Mouse (Mus musculus) hindbrain, embryonic 11.5 days (tissue): ENCODE data around the gene 1810049J17Rik. TPM values are rescaled to one million over a fixed set of nuclear protein-coding genes. Genes with fewer than 3 reads are reported as not detected.

Source experiments
- ATAC-seq: fragments of 200-750 bp; cut with Nextera tagmentation; 2 replicates; pipeline ENCODE4 v1.8.0; 2017; ENCODE audit warnings: mild to moderate bottlenecking, moderate TSS enrichment, moderate library complexity; ENCODE audit not compliant: low FRiP score
- DNase-seq: peaks from one replicate; pipeline ENCODE4 v3.0.0-alpha.2; 2015; ENCODE audit warnings: low spot score
- H3K27ac ChIP-seq: fragments of 300-500 bp; sonication (generic); 2 replicates; pipeline ENCODE4 v1.5.1; 2014; ENCODE audit warnings: mild to moderate bottlenecking, low read depth, low read length
- H3K27me3 ChIP-seq: fragments of 300-500 bp; sonication (generic); 2 replicates; pipeline ENCODE4 v1.6.1; 2014; ENCODE audit warnings: mild to moderate bottlenecking, low read length, moderate library complexity, mixed read lengths; ENCODE audit not compliant: control insufficient read depth, insufficient read depth
- H3K36me3 ChIP-seq: fragments of 300-500 bp; sonication (generic); 2 replicates; pipeline ENCODE4 v1.6.1; 2014; ENCODE audit warnings: mild to moderate bottlenecking, low read length, moderate library complexity, mixed read lengths; ENCODE audit not compliant: control insufficient read depth, insufficient read depth
- H3K4me1 ChIP-seq: fragments of 300-500 bp; sonication (generic); replicated peaks from 2 replicates; pipeline ENCODE4 v1.6.1; 2014; ENCODE audit warnings: low read length, mixed read lengths; ENCODE audit not compliant: control insufficient read depth, insufficient read depth
- H3K4me2 ChIP-seq: fragments of 300-500 bp; sonication (generic); replicated peaks from 2 replicates; pipeline ENCODE4 v1.6.1; 2014; ENCODE audit warnings: mild to moderate bottlenecking, low read depth, low read length
- H3K4me3 ChIP-seq: fragments of 300-500 bp; sonication (generic); 2 replicates; pipeline ENCODE4 v1.5.1; 2014; ENCODE audit warnings: low read depth, low read length
- H3K9ac ChIP-seq: fragments of 300-500 bp; sonication (generic); 2 replicates; pipeline ENCODE4 v1.6.1; 2014; ENCODE audit warnings: low read depth, low read length
- H3K9me3 ChIP-seq: fragments of 300-500 bp; sonication (generic); 2 replicates; pipeline ENCODE4 v1.6.1; 2016; ENCODE audit warnings: low read length; ENCODE audit not compliant: control insufficient read depth
- WGBS: fragments of 180-500 bp; shearing (Covaris S2); extraction: QIAGEN DNeasy Blood & Tissue Kit; methylation state at CpG from one replicate; pipeline ENCODE4 v1.1.7; 2014; 5-methylcytosine and 5-hydroxymethylcytosine counted together
- polyA plus RNA-seq: library from polyadenylated mRNA; unstranded; fragments of >200 nt; fragmentation: Nextera tagmentation; extraction: Ambion mirVana; gene quantifications from 2 replicates; pipeline ENCODE4 v1.2.1, GENCODE M21; 2014

Gene 1810049J17Rik
- polyA plus RNA-seq, 1 experiment from 2014 or later, result not detected

DNA sequence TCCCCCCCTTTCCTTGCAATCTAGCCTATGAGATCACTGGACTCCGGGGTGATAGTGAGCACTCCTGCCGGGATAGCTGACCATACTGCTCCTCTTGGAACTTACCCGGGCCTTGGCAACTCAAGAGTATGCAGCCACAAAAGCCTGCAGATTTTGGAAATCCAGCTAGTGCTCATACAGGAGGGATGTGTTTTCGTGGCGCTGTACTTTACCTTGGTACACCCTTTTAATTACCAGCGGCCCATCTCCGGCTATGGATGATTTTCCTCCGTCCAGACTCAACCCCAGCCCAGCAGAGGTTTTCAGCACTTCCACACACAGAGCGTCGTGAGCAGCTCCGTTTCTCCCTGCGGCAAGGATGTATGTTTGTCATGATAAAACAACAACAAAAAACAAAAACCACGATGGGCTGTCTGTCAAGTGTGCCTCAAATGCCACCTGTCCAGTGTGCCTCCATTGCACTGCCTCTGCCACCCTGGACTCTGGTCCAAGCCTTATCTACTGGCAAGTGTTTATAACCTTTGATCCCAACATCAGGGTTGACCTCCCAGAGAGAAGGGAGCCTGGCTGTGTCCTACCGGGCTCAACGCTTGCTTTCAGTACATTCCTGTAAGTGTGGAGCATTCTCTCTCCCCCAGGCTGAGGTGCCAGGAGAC, 43.8 kb upstream of the 1810049J17Rik start:
- Histone ChIP-seq H3K4me2 (no peak overlapping the region), H3K36me3 (no peaks in the 10 kb centered on the region), H3K9me3 (no peaks in the 10 kb centered on the region), H3K4me3 (no peak overlapping the region), H3K27me3 (no peaks in the 10 kb centered on the region), H3K9ac (no peak overlapping the region), H3K27ac (peak overlapping the region; percentile 62), H3K4me1 (peaks cover 8% of the 10 kb centered on the region)
- DNase-seq (no peak), ATAC-seq (no peak)
- WGBS, result 79% methylated on average over 15 of the region's 15 CpGs

DNA sequence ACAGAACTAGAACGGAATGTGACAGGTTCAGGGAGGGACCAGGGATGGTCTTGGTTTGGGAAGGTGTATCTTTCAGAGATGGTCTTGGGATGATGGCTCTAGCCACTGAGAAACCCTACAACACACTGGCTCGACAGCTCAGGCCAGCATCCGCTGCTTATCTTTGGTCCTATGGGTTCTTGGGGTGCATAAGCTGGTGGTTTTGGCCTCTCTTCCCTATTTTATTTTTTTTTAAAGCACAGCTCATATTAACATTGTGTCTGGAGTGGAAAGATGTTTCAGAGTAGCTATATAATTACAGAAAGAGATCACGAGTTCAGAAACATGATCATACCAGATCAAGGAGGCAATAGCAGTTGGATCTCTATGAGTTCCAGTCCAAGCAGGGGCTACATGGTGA, 42.4 kb upstream of the 1810049J17Rik start:
- Histone ChIP-seq H3K4me2 (no peak overlapping the region), H3K36me3 (no peaks in the 10 kb centered on the region), H3K27me3 (no peaks in the 10 kb centered on the region), H3K27ac (no peak overlapping the region), H3K4me1 (peaks cover 8% of the 10 kb centered on the region), H3K9me3 (no peaks in the 10 kb centered on the region), H3K9ac (no peak overlapping the region), H3K4me3 (no peak overlapping the region)
- WGBS, result 90% methylated on average over 4 of the region's 4 CpGs
- DNase-seq (no peak), ATAC-seq (no peak)

DNA sequence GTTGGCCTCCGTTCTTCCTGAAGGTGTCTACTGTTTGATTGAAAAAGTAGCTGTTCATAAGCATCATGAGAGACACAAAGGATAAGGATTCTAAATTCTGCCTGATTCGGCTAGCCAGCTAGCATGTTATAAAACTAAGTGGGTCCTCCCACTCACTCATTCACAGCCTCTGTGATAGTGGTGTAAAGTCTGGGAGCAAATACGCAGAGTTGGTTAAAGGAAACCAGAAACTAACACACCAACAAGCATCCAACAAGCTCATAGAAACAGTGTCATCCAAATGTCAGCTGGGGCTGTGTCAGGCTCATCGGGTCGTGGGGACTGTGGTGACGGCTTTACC, 41.0 kb upstream of the 1810049J17Rik start:
- Histone ChIP-seq H3K4me1 (peaks cover 8% of the 10 kb centered on the region), H3K4me3 (no peak overlapping the region), H3K4me2 (no peak overlapping the region), H3K27ac (no peak overlapping the region), H3K36me3 (no peaks in the 10 kb centered on the region), H3K9ac (no peak overlapping the region), H3K9me3 (no peaks in the 10 kb centered on the region), H3K27me3 (no peaks in the 10 kb centered on the region)
- WGBS, result 84% methylated on average over 6 of the region's 6 CpGs
- no peak for DNase-seq
- no peak for ATAC-seq

DNA sequence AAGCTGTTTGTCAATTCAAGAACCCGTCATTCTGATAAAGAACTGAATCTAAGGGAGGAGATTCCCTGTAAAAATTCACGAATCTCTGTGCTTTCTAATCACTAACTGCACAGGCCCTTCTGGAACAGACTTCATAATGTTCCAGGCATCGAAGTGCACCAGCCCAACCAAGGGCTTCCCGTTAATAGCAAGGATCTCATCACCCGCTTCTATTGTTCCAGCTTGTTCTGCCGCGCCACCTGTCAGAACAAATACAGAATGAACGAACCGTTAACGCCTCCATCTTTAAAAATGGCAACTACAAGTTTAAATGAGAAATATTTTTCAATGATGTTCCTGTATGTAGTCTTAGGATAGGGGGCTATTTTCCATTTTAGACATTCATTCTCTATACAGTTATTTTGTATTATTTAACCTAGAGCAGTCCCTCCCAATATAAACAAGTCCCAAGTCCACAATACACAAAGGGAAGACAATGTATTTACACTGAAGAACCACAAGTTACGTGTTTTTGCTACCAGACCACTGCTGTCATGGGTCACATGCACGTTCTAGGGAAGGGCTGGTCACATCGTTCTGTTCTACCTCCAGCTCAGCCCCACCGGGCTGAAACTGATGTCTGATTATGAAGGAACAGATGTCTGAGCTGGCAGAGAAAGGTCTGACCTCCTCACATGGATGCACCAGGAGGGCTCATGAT, 40.5 kb upstream of the 1810049J17Rik start:
- DNase-seq (no peak), ATAC-seq (no peak)
- Histone ChIP-seq H3K27ac (no peak overlapping the region), H3K4me2 (no peak overlapping the region), H3K4me1 (peaks cover 8% of the 10 kb centered on the region), H3K4me3 (no peak overlapping the region), H3K27me3 (no peaks in the 10 kb centered on the region), H3K9me3 (no peaks in the 10 kb centered on the region), H3K36me3 (no peaks in the 10 kb centered on the region), H3K9ac (no peak overlapping the region)
- WGBS, result 88% methylated on average over 14 of the region's 14 CpGs

DNA sequence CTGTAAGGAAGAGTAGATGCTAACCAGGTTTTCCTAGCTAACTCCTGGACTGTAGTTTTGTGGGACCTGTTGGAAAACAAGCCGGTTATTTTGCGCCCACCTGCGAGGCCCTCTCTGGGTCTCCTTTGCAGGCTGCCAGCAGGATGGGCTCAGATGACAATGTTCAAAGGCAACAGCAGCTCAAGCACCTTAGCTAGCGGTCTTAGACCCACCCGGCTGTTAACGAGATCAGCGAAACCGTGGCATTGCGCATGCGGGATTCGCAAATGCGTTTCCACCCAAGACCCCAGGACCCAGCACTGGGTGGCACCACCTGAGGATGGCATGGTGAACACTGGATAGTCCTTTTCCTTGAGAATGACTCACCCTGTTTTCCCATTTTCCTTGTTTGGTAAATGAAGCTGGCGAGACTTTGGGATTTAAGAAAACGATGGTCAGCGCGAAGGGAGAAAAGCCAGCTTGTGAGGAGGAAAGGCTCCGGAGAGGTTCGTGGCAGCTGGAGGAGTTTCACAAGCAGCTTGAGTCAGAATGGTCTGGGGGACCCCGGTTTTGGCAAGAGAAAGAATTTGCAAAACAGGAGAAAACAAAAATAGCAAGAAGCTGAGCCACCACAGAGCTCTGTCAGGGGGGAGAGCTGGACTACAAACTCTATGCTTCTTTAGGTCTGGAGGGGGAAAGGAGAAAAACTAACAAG, 39.0 kb upstream of the 1810049J17Rik start:
- WGBS, result 77% methylated on average over 19 of the region's 19 CpGs
- no peaks in the 10 kb centered on the region for H3K36me3 ChIP-seq
- no peaks in the 10 kb centered on the region for H3K9me3 ChIP-seq
- H3K27ac ChIP-seq, result no peak overlapping the region
- H3K4me3 ChIP-seq, result no peak overlapping the region
- peaks cover under 1% of the 10 kb centered on the region; the same call in 1 of the 2 replicates for H3K4me1 ChIP-seq
- ATAC-seq, result no peak
- no peak overlapping the region for H3K9ac ChIP-seq
- no peaks in the 10 kb centered on the region for H3K27me3 ChIP-seq
- DNase-seq, result no peak
- H3K4me2 ChIP-seq, result no peak overlapping the region

DNA sequence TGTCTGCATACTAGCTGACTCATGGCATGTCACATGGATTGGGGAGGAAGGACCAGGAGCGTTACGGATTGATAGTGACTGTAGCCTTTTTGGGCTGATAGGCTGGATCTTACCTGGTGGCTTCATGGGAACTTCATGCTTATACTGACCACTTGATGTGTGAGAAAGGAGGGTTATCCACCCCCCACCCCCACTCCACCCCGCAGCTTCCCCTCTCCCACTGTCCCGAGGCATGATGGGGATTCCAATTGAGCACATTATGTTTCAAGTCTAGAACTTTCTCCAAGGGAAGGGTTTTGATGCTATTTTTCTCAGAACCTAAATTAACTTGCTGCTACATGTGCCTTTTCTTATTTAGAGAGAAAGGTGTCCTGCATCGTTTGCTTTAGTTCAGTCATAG, 36.7 kb upstream of the 1810049J17Rik start:
- no peaks in the 10 kb centered on the region for H3K36me3 ChIP-seq
- no peak overlapping the region for H3K4me3 ChIP-seq
- no peak overlapping the region for H3K27ac ChIP-seq
- no peaks in the 10 kb centered on the region for H3K9me3 ChIP-seq
- no peaks in the 10 kb centered on the region for H3K4me1 ChIP-seq
- H3K27me3 ChIP-seq, result no peaks in the 10 kb centered on the region
- no peak for ATAC-seq
- no peak overlapping the region for H3K4me2 ChIP-seq
- no peak for DNase-seq
- WGBS, result 92% methylated on average over 5 of the region's 5 CpGs
- H3K9ac ChIP-seq, result no peak overlapping the region

DNA sequence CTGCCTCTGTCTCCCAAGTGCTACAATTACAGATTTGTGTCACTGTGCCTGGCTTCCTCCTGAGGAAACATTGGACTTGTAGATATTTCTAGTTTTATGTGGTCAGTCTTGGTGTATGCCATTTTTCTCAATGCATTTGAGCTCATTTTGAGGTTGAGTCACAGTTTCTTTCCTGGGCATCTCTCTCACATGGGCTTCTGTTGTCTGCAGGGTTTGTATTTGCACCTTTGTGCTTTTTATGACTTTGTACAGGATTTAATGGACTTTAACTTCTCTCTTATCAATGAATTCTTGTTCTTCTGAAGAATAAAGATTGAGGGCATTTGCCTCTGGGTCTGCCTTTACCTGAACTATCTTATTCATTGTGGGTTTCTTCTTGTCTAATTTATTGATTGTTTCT, 35.8 kb upstream of the 1810049J17Rik start:
- Histone ChIP-seq H3K36me3 (no peaks in the 10 kb centered on the region), H3K4me3 (no peak overlapping the region), H3K9ac (no peak overlapping the region), H3K9me3 (no peaks in the 10 kb centered on the region), H3K4me1 (no peaks in the 10 kb centered on the region), H3K4me2 (no peak overlapping the region), H3K27ac (no peak overlapping the region), H3K27me3 (no peaks in the 10 kb centered on the region)
- no peak for ATAC-seq
- no peak for DNase-seq

DNA sequence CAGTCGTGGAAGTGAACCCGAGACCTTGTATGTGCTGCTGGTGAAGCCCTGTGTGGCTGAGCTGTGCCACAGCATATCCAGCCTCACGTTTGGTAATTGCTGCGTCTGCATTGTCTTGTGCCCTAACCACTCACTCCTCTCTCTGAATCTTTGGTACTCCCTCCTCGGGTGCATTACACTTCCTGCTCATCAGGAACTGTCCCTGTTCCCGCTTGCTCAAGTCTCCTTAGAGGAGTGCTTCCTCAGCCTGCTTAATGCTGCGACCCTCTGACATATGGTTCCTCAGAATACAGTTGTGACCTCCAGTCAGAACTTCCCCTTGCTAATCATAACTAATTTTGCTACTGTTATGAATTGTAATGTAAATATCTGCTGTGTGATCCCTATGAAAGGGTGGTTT, 34.2 kb upstream of the 1810049J17Rik start:
- DNase-seq (no peak), ATAC-seq (no peak)
- H3K4me1 ChIP-seq, result no peaks in the 10 kb centered on the region
- H3K27me3 ChIP-seq, result no peaks in the 10 kb centered on the region
- no peak overlapping the region for H3K4me2 ChIP-seq
- no peak overlapping the region for H3K27ac ChIP-seq
- 87% methylated on average over 7 of the region's 7 CpGs for whole genome bisulfite sequencing
- no peaks in the 10 kb centered on the region for H3K9me3 ChIP-seq
- no peak overlapping the region for H3K4me3 ChIP-seq
- no peaks in the 10 kb centered on the region for H3K36me3 ChIP-seq
- H3K9ac ChIP-seq, result no peak overlapping the region

DNA sequence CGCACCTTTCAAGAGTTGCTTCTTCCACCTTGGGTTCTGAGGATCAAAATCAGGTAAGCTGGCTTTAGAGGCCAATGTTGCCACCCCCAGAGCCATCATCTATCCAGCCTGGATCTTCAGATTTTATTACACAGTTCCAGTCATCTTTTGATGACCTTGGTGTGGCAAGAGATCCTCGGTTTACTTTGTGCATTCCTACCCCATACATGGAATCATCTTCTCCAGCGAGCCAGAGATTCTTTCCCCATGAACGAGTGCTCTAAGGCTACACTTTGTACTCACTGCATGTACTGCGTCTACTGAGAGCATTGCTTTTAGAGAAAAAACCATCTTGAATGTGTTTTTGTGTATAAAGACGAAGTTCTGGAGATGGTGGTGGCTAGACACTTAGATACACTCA, 33.6 kb upstream of the 1810049J17Rik start:
- no peaks in the 10 kb centered on the region for H3K9me3 ChIP-seq
- H3K27ac ChIP-seq, result no peak overlapping the region
- WGBS, result 91% methylated on average over 6 of the region's 6 CpGs
- ATAC-seq, result no peak
- no peaks in the 10 kb centered on the region for H3K27me3 ChIP-seq
- no peak for DNase-seq
- H3K36me3 ChIP-seq, result no peaks in the 10 kb centered on the region
- no peaks in the 10 kb centered on the region for H3K4me1 ChIP-seq
- no peak overlapping the region for H3K9ac ChIP-seq
- no peak overlapping the region for H3K4me3 ChIP-seq
- no peak overlapping the region for H3K4me2 ChIP-seq
